Mouse (Mus musculus) cerebellum, adult 9-10 months (tissue): ENCODE data around the gene Rpl35a.
"Not testable (repeated sequence)": the region's sequence is repeated elsewhere in the genome, so short reads cannot be mapped to it uniquely, and the experiment has no call there.

Experiments used
- DNase-seq: peaks from one replicate; pipeline ENCODE4 v3.0.0; 2022

The Rpl35a gene

GRCm38 (mm10) chr16:33056095-33056785 lies at the start of gene Rpl35a, which contains the start of gene Iqcg:
TSS of gene Rpl35a (plus strand) at chr16:33056453.
TSS of gene Iqcg (minus strand) at chr16:33056218.
- DNase-seq: peak; percentile 90

GRCm38 (mm10) chr16:33006888-33007287 lies 49.4 kb upstream of the Rpl35a start:
- peak; percentile 24 for DNase-seq

- DNase-seq: peak; percentile 29
Observed at GRCm38 (mm10) chr16:33007436-33007835, 48.8 kb upstream of the Rpl35a start.

GRCm38 (mm10) chr16:33010166-33010565 lies 46.1 kb upstream of the Rpl35a start:
- no peak for DNase-seq

- DNase-seq: no peak
Observed at GRCm38 (mm10) chr16:33013801-33014200, 42.5 kb upstream of the Rpl35a start.

GRCm38 (mm10) chr16:33014921-33015320 lies 41.3 kb upstream of the Rpl35a start:
- DNase-seq: peak; percentile 70

GRCm38 (mm10) chr16:33015396-33015907 lies 40.8 kb upstream of the Rpl35a start:
- DNase-seq: no peak

GRCm38 (mm10) chr16:33015986-33016385 lies 40.3 kb upstream of the Rpl35a start:
- no peak for DNase-seq

GRCm38 (mm10) chr16:33017677-33018349 lies 38.4 kb upstream of the Rpl35a start:
- no peak for DNase-seq

GRCm38 (mm10) chr16:33019117-33019770 lies 37.0 kb upstream of the Rpl35a start:
- DNase-seq: no peak

- no peak for DNase-seq
Observed at GRCm38 (mm10) chr16:33021381-33021780, 34.9 kb upstream of the Rpl35a start.

- peak; percentile 80 for DNase-seq
Observed at GRCm38 (mm10) chr16:33023750-33024149, 32.5 kb upstream of the Rpl35a start.

- DNase-seq: no peak
Observed at GRCm38 (mm10) chr16:33024456-33025104, 31.7 kb upstream of the Rpl35a start.

GRCm38 (mm10) chr16:33026357-33026756 lies 29.9 kb upstream of the Rpl35a start:
- DNase-seq: no peak

- no peak for DNase-seq
Observed at GRCm38 (mm10) chr16:33036006-33036405, 20.2 kb upstream of the Rpl35a start.

GRCm38 (mm10) chr16:33042682-33043081 lies 13.6 kb upstream of the Rpl35a start:
- DNase-seq: no peak

GRCm38 (mm10) chr16:33043268-33043667 lies 13.0 kb upstream of the Rpl35a start:
- DNase-seq: no peak

- no peak for DNase-seq
Observed at GRCm38 (mm10) chr16:33048004-33048403, 8.2 kb upstream of the Rpl35a start.

GRCm38 (mm10) chr16:33048686-33049085 lies 7.6 kb upstream of the Rpl35a start:
- DNase-seq: no peak

GRCm38 (mm10) chr16:33049809-33050208 lies 6.4 kb upstream of the Rpl35a start:
- DNase-seq: no peak

- no peak for DNase-seq
Observed at GRCm38 (mm10) chr16:33053141-33053540, 3.1 kb upstream of the Rpl35a start.

- not testable (repeated sequence) for DNase-seq
Observed at GRCm38 (mm10) chr16:33054927-33055326, 1.3 kb upstream of the Rpl35a start.

GRCm38 (mm10) chr16:33055655-33056054 lies 598 bp upstream of the Rpl35a start:
- no peak for DNase-seq
